Mouse (Mus musculus): ENCODE results near the gene Pheta2.

- TF ChIP-seq CTCF (IDR thresholded peaks at IDR 0.05) = no peak
- no peak for TF ChIP-seq EP300 (IDR thresholded peaks at IDR 0.05)
Measured at GRCm38 (mm10) chr15:82353745-82354113, 15.0 kb downstream of the Pheta2 start.
